Mouse (Mus musculus) adrenal gland, adult 18-20 months (tissue): ENCODE data around the gene Daam2. TPM values are rescaled to one million over a fixed set of nuclear protein-coding genes. Genes with fewer than 3 reads are reported as not detected.

Source experiments
- DNase-seq, 2 experiments: peaks; one replicate each; pipeline ENCODE4 v3.0.0; 2021 to 2022; ENCODE audit warnings: low spot score in 2 of 2
- long read RNA-seq, 2 experiments: library from polyadenylated mRNA; stranded (forward); transcript quantifications; one replicate each; pipeline ENCODE4 v2.0.0; 2021
- total RNA-seq, 2 experiments: library from RNA; stranded (reverse); gene quantifications; 1 replicate in 1 of 2; 2 replicates in 1 of 2; pipeline ENCODE4 v1.2.3; 2021

Daam2 gene
- 10 to 100 TPM; 27.2 to 28.9 TPM for total RNA-seq
- long read RNA-seq, experiment 1, partial matches to known transcripts = 0 of 6 reads
- long read RNA-seq, experiment 1, other reads (novel, unspliced or antisense) = 6 of 6 reads
- long read RNA-seq, experiment 2, partial matches to known transcripts = 0 of 8 reads
- long read RNA-seq, experiment 2, other reads (novel, unspliced or antisense) = 7 of 8 reads

GRCm38 (mm10) chr17:49563830-49564470, at the start of gene Daam2:
TSS of gene Daam2 (minus strand) at chr17:49564343.
- DNase-seq = peak; percentile 71 to 80

- no peak for DNase-seq
Observed at GRCm38 (mm10) chr17:49610296-49610695, 46.2 kb upstream of the Daam2 start.

- DNase-seq = no peak
Observed at GRCm38 (mm10) chr17:49607351-49608027, 43.3 kb upstream of the Daam2 start.

- DNase-seq = no peak
Observed at GRCm38 (mm10) chr17:49605397-49605796, 41.3 kb upstream of the Daam2 start.

- no peak for DNase-seq
Observed at GRCm38 (mm10) chr17:49590051-49590450, 25.9 kb upstream of the Daam2 start.

GRCm38 (mm10) chr17:49582471-49582870, 18.3 kb upstream of the Daam2 start:
- DNase-seq = no peak

GRCm38 (mm10) chr17:49577321-49577720, 13.2 kb upstream of the Daam2 start:
- no peak for DNase-seq

- DNase-seq = no peak
Observed at GRCm38 (mm10) chr17:49568717-49569116, 4.6 kb upstream of the Daam2 start.

GRCm38 (mm10) chr17:49564489-49564888, 346 bp upstream of the Daam2 start:
- DNase-seq = no peak

GRCm38 (mm10) chr17:49563416-49563780, 745 bp downstream of the Daam2 start:
- DNase-seq = no peak

GRCm38 (mm10) chr17:49562701-49563415, 1.3 kb downstream of the Daam2 start:
- DNase-seq = no peak

- DNase-seq = no peak
Observed at GRCm38 (mm10) chr17:49561985-49562384, 2.2 kb downstream of the Daam2 start.

- no peak for DNase-seq
Observed at GRCm38 (mm10) chr17:49559786-49560289, 4.3 kb downstream of the Daam2 start.

GRCm38 (mm10) chr17:49556169-49556568, 8.0 kb downstream of the Daam2 start:
- no peak for DNase-seq

- DNase-seq = no peak
Observed at GRCm38 (mm10) chr17:49551991-49552390, 12.2 kb downstream of the Daam2 start.

- DNase-seq = no peak
Observed at GRCm38 (mm10) chr17:49551465-49551864, 12.7 kb downstream of the Daam2 start.

GRCm38 (mm10) chr17:49545997-49546396, 18.1 kb downstream of the Daam2 start:
- DNase-seq = no peak

- no peak for DNase-seq
Observed at GRCm38 (mm10) chr17:49545424-49545823, 18.7 kb downstream of the Daam2 start.

GRCm38 (mm10) chr17:49544561-49544960, 19.6 kb downstream of the Daam2 start:
- DNase-seq = no peak

GRCm38 (mm10) chr17:49540706-49541105, 23.4 kb downstream of the Daam2 start:
- no peak for DNase-seq

- no peak for DNase-seq
Observed at GRCm38 (mm10) chr17:49539204-49539603, 24.9 kb downstream of the Daam2 start.

GRCm38 (mm10) chr17:49535580-49535979, 28.6 kb downstream of the Daam2 start:
- no peak for DNase-seq
